Mouse (Mus musculus) adrenal gland, postnatal 25 days (tissue): ENCODE data around the gene Hsd3b1. TPM values are rescaled to one million over a fixed set of nuclear protein-coding genes. Genes with fewer than 3 reads are reported as not detected.

ENCODE experiments used
- total RNA-seq: library from RNA; stranded (reverse); gene quantifications from 2 replicates; pipeline ENCODE4 v1.2.3, GENCODE M21; 2021

The Hsd3b1 gene
- total RNA-seq, 1 experiment from 2014 or later = 17,479 TPM

Other genes starting within 250 kb of the Hsd3b1 start
- gene Hsd3b5, start 229.5 kb downstream of the Hsd3b1 start, total RNA-seq = not detected in 2 replicates
- 0.12 TPM in 1 of 2 replicates, not detected in the other for gene Hsd3b2, start 135.3 kb downstream of the Hsd3b1 start, total RNA-seq
- 3.7 TPM in 1 of 2 replicates, not detected in the other for gene Hsd3b3, start 96.7 kb downstream of the Hsd3b1 start, total RNA-seq
- 59.2 and 81.2 TPM in 2 replicates for gene Hsd3b6, start 45.4 kb downstream of the Hsd3b1 start, total RNA-seq
- 223 and 290 TPM in 2 replicates for gene Hao2, start 33.4 kb upstream of the Hsd3b1 start, total RNA-seq